Mouse (Mus musculus): ENCODE results near the gene Arid3a. TPM values are rescaled to one million over a fixed set of nuclear protein-coding genes. Genes with fewer than 3 reads are reported as not detected.

Arid3a gene
- polyA plus RNA-seq, 1 experiment: 17.8 TPM

DNA sequence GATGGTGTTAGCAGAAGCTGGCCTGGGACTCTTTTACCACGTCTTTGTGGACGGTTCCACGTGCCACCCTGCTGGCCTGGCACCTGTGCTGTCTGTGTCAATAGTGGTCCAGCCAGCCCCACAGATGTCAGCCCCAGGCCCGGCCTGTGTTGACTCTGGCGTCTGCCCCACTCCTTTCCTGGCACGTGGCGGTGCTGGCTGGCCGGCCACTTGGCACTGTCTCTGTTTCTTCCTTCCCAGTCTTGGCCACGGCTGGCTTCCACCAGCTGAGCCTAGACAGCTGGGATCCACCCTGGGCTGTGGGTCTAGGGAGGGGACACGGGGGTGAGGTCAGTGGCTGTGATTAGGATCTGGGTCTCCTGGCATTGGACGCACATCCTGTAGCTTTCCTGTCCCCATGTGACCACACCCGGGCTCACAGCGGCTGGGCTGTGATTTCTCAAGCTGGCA is 7.5 kb downstream of the Arid3a start:
- peaks cover 79% of the 10 kb centered on the region for H3K4me1 ChIP-seq (ENCODE audit: control insufficient read depth, insufficient read depth, low read length)
- no peak overlapping the region for H3K4me3 ChIP-seq (ENCODE audit: insufficient read depth, low read length)
- peak overlapping the region; percentile 43 for H3K27ac ChIP-seq (ENCODE audit: insufficient read depth, low read depth, low read length)
- TF ChIP-seq CTCF (IDR thresholded peaks at IDR 0.05; ENCODE audit: low read depth, low read length): no peak
- no peak for TF ChIP-seq POLR2A (IDR thresholded peaks at IDR 0.05; ENCODE audit: borderline replicate concordance, low read depth, low read length)

DNA sequence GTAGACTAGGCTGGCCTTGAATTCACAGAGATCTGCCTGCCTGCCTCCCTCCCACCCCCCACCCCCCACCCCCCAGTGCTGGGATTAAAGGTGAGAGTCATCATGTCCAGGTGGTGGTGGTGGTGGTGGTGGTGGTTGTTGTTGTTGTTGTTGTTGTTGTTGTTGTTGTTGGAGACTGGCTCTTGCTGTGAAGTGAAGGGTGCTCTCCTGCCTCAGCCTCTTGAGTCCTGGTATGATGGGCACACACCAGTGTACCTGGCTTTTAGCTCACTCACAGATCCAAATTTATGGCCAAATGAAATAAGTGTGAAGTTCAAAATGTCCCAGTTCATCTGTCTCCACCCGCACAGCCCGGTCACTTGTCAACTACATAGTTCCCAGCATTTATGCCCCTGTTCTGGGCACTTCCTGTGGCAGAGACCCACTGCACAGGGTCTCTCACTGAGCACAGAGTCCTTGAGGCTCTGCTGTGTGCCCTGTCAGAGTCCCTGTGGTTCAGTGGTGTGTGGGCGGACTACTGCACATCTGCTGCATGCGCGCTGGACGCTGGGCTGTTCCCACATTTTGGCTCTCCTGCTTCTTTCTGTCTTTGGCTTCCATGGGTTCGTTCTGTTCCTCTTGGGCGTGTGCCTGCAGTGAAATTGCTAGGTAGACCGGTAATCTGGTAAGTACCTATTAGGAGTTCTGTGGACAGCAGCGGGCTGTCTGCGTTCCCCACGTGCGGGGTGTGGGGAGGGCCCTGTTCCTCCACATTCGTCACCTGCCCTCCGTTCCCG is 8.1 kb downstream of the Arid3a start:
- H3K4me1 ChIP-seq (ENCODE audit: control insufficient read depth, insufficient read depth, low read length): peaks cover 80% of the 10 kb centered on the region
- no peak overlapping the region for H3K4me3 ChIP-seq (ENCODE audit: insufficient read depth, low read length)
- H3K27ac ChIP-seq (ENCODE audit: insufficient read depth, low read depth, low read length): no peak overlapping the region
- TF ChIP-seq CTCF (IDR thresholded peaks at IDR 0.05; ENCODE audit: low read depth, low read length) (no peak), POLR2A (IDR thresholded peaks at IDR 0.05; ENCODE audit: borderline replicate concordance, low read depth, low read length) (no peak)

DNA sequence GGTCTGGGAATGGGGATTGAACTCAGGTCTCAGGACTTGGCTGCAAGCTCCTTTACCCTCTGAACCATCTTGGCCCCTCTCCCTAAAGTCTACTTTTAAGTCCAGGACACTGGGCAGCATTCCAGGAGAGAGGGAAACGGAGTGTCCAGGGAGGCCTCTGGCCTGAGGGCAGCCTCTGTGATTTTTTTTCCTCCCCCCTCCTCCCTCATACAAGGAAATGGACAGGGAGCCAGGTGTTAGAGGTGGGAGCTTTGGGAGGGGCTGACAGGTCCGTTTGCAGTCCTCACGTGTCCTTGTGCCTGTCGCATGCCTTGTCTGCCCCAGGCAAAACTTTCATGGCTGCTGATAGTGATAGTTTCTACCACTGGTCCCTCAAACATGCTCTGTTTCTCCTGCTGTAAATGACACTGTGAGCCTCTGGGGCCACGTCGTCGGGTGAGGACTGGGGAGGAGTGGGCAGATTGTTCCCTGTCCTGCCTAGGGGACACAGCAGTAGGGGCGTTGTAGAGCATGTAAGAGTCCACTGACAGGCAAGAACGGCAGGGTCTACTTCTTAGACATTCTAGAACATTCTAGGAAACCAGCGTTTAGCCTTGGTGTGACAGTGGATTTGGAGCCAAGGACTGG is 9.6 kb downstream of the Arid3a start:
- peak overlapping the region; percentile 19 for H3K4me3 ChIP-seq (ENCODE audit: insufficient read depth, low read length)
- H3K27ac ChIP-seq (ENCODE audit: insufficient read depth, low read depth, low read length): peak overlapping the region; percentile 41
- TF ChIP-seq POLR2A (IDR thresholded peaks at IDR 0.05; ENCODE audit: borderline replicate concordance, low read depth, low read length) (no peak), CTCF (IDR thresholded peaks at IDR 0.05; ENCODE audit: low read depth, low read length) (no peak)
- peaks cover 84% of the 10 kb centered on the region for H3K4me1 ChIP-seq (ENCODE audit: control insufficient read depth, insufficient read depth, low read length)

DNA sequence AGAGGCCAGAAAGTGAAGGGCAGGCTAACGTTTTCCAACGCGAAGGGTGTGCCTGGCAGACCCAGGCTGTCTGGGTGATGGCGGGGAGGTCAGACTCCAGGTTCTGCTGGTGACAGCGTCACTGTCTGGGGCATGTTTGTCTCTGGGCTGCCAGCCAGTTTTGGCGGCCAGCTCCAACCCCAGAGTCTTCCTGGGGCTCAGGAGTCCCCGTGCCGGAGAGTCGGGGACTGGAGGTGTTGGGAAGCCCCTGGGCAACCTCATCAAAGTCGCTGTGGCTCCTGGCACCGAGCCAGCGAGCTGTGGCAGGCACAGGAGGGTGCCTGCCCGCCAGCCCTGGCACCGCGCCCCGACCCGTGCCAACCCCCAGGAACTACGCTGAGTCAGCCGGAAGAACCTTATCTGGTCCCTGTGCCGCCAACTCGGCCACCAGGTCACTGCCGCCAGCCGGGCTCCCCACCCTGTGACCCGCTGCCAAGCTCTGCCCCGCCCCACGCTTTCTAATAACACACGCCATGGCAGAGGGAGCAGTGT is 10.1 kb downstream of the Arid3a start:
- H3K4me1 ChIP-seq (ENCODE audit: control insufficient read depth, insufficient read depth, low read length): peaks cover 84% of the 10 kb centered on the region
- H3K27ac ChIP-seq (ENCODE audit: insufficient read depth, low read depth, low read length): peak overlapping the region; percentile 41
- TF ChIP-seq CTCF (IDR thresholded peaks at IDR 0.05; ENCODE audit: low read depth, low read length): no peak
- TF ChIP-seq POLR2A (IDR thresholded peaks at IDR 0.05; ENCODE audit: borderline replicate concordance, low read depth, low read length): no peak
- H3K4me3 ChIP-seq (ENCODE audit: insufficient read depth, low read length): peak overlapping the region; percentile 19

DNA sequence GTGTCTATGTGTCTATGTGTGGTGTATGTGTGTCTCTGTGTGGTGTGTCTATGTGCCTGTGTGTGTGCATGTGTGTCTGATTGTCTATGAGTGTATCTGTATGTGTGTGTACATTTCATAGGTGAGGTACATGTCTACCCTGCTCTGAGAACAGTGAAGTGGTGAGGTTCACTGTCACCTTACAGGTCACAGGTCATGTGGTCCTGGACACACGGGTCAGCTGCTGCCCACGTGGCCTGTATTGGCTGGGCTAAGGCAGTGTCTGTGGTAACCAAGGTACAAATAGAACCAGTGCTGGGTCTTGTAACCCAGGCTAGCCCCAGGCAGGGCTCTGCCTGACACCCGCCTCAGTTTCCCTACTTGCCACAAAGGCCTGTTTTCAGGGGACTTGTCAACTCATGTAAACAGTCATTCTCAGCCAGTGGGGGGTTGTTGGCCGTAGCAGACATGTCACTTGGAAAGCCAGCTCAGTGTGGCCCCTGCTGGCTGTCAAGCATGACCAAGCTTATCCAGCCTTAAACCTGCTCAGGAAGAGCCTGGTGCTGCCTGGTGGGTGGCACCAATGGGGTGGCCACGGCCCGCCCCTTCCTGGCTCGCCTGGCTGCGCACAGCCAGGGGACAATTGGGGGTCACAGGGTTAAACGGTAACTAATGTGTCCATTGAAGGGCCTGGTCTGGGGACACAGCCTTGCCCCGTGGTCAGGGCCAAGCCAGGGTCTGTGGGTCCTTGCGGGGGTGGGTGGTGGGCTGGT is 11.1 kb downstream of the Arid3a start:
- no peak overlapping the region for H3K4me3 ChIP-seq (ENCODE audit: insufficient read depth, low read length)
- TF ChIP-seq POLR2A (IDR thresholded peaks at IDR 0.05; ENCODE audit: borderline replicate concordance, low read depth, low read length) (no peak), CTCF (IDR thresholded peaks at IDR 0.05; ENCODE audit: low read depth, low read length) (no peak)
- H3K4me1 ChIP-seq (ENCODE audit: control insufficient read depth, insufficient read depth, low read length): peaks cover 78% of the 10 kb centered on the region
- no peak overlapping the region for H3K27ac ChIP-seq (ENCODE audit: insufficient read depth, low read depth, low read length)

DNA sequence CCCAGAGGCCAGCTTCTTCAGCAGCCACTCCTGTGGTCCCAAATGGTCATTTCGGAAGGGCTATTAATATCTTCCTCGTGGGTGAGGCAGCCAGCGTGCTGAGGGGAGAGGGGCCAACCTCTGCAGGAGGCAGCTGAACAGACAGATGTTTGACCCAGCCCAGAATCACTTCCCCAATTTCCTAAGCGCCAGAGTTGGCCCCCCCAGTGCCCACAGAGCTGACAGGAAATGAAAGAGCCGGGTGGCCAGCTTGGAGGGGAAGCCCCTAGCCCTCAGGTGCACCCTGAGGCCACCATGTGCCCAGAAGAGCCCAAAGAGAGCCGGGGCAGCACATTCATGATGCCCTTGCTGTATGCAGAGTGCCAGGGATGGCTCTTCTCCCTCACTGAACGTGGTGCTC is 13.9 kb downstream of the Arid3a start:
- H3K4me1 ChIP-seq (ENCODE audit: control insufficient read depth, insufficient read depth, low read length): peaks cover 57% of the 10 kb centered on the region
- peak overlapping the region; percentile 29; the same call in 1 of the 2 replicates for H3K4me3 ChIP-seq (ENCODE audit: insufficient read depth, low read length)
- H3K27ac ChIP-seq (ENCODE audit: insufficient read depth, low read depth, low read length): peak overlapping the region; percentile 82
- no peak for TF ChIP-seq POLR2A (IDR thresholded peaks at IDR 0.05; ENCODE audit: borderline replicate concordance, low read depth, low read length)
- TF ChIP-seq CTCF (IDR thresholded peaks at IDR 0.05; ENCODE audit: low read depth, low read length): no peak

DNA sequence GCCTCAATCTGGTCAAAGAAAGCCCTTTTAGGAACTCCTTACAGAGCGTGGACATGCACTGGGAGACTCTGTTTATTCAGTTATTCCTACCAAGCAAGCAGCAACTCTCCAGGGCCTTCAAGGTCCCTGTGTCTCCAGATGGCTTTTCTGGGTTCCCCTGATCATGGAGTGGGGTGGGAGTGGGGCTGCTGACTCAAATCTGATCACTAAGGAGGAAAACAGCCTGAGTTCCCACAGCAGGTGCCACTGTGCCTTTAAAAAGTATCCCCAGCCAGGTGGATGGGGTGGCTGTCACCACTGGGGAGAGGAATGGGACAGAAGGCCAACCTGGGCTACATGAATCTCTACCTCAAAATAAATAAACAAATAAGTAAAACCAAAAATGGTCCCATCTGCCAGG is 16.1 kb downstream of the Arid3a start:
- TF ChIP-seq CTCF (IDR thresholded peaks at IDR 0.05; ENCODE audit: low read depth, low read length): no peak
- no peak for TF ChIP-seq POLR2A (IDR thresholded peaks at IDR 0.05; ENCODE audit: borderline replicate concordance, low read depth, low read length)
- Histone ChIP-seq H3K4me1 (ENCODE audit: control insufficient read depth, insufficient read depth, low read length) (peaks cover 46% of the 10 kb centered on the region), H3K4me3 (ENCODE audit: insufficient read depth, low read length) (no peak overlapping the region), H3K27ac (ENCODE audit: insufficient read depth, low read depth, low read length) (no peak overlapping the region)

DNA sequence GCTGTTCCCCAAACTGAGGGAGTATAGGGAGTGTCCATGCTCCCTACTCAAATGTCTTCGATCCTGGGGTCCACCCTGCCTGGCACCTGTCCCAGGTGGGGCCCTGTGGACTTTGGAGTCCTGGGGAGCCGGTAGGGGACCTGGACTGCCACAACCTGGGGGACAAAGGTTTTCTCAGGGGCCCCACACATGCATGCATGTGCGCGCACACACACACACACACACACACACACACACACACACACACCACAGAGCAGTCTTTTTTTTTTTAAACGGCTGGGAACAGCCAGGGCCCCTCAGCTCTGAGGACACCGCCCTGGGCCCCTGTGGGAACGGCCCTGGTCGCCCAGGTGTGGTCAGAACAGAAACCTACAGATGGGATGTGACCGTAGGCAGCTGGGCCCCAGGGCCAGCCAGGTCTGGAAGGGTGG is 16.6 kb downstream of the Arid3a start:
- TF ChIP-seq CTCF (IDR thresholded peaks at IDR 0.05; ENCODE audit: low read depth, low read length) (no peak), POLR2A (IDR thresholded peaks at IDR 0.05; ENCODE audit: borderline replicate concordance, low read depth, low read length) (no peak)
- peaks cover 41% of the 10 kb centered on the region for H3K4me1 ChIP-seq (ENCODE audit: control insufficient read depth, insufficient read depth, low read length)
- no peak overlapping the region for H3K4me3 ChIP-seq (ENCODE audit: insufficient read depth, low read length)
- H3K27ac ChIP-seq (ENCODE audit: insufficient read depth, low read depth, low read length): no peak overlapping the region

DNA sequence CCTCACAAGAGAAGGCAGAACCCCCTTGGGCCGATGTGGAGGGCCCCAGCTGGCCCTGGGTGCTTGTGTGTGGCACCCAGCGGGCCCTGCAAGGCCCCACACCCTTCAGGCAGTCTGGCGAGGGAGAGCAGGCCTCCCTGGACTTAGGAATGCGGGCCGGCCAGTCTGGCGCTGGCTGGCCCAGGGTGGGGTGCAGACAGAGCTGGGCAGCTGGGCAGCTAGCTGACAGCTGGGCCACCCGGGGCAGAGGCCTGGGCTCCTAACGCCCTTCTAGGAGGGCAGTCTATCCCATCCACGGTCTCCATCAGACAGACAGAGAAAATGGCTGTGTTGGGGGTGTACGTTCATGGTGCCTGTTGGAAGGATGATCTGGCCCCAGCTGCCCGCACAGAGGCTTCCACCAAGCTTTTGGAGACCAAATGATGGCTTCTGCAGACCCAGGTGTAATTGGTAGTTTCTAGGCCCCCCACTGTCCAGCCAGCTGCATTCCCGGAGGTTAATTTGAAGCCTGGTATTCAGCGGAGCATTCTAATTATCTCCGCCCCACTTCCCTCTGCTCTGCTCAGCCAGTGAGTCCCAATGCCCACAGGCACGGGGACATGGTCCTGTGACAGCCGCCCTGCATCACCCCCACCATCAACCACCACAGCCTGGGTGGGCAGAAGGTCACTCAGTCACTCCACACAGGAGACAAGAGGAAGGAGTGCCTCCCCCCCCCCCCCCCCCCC is 18.8 kb downstream of the Arid3a start:
- TF ChIP-seq POLR2A (IDR thresholded peaks at IDR 0.05; ENCODE audit: borderline replicate concordance, low read depth, low read length) (no peak), CTCF (IDR thresholded peaks at IDR 0.05; ENCODE audit: low read depth, low read length) (no peak)
- no peak overlapping the region for H3K4me3 ChIP-seq (ENCODE audit: insufficient read depth, low read length)
- H3K4me1 ChIP-seq (ENCODE audit: control insufficient read depth, insufficient read depth, low read length): peaks cover 23% of the 10 kb centered on the region
- no peak overlapping the region for H3K27ac ChIP-seq (ENCODE audit: insufficient read depth, low read depth, low read length)

Measured in bone marrow macrophage, adult 2 months (primary cell).